Mouse (Mus musculus): ENCODE data around the gene Spag9. TPM values are rescaled to one million over a fixed set of nuclear protein-coding genes. Genes with fewer than 3 reads are reported as not detected.

The Spag9 gene
- polyA plus RNA-seq, 1 experiment from 2014 or later = 29.7 TPM

DNA sequence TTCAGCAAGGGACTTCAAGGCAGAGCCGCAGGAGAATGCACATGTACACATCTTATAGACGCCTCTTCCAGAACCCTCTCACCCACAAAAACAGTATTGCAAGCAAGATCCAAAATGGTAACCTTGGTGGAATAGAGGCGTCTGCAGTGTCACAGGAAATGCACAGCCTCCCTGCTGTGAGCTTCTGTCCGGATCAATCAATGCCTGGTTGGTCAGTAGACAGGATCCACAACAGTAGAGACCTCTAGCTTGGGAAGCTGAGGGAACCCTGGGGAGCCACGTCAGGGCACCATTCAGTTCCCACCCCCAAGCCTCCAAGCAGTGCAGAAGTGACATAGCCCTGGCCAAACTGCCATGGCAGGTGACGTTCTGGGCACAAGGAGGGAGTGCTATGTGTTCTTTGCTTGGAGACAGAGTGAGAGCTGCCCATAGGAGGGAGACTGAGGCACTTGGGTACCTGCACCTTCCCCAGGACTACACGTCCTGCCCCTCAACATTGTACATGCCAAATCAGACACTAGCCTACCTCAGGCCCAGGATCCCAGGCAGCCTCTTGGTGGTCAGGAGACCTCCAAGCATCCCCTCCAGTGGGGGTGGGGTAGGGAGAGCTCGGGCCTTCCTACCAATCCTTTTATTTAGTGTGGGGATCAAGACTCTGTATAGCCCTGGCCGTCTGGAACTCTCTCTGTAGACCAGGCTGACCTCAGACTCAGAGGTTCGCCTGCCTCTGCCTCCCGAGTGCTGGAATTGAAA is 151.0 kb downstream of the Spag9 start:
- peaks cover 25% of the 10 kb centered on the region for H3K27me3 ChIP-seq (replicated peaks)
- H3K9ac ChIP-seq = no peak overlapping the region
- no peaks in the 10 kb centered on the region for H3K9me3 ChIP-seq
- no peaks in the 10 kb centered on the region for H3K36me3 ChIP-seq
- H3K4me1 ChIP-seq = peaks cover 29% of the 10 kb centered on the region
- no peak overlapping the region for H3K4me3 ChIP-seq
- no peak for ATAC-seq (ENCODE audit: extremely low read depth, insufficient number of reproducible peaks, low FRiP score, low TSS enrichment)
- 74% methylated on average over 11 of the region's 11 CpGs for WGBS
- H3K27ac ChIP-seq (replicated peaks) = no peak overlapping the region
- no peak overlapping the region for H3K4me2 ChIP-seq

DNA sequence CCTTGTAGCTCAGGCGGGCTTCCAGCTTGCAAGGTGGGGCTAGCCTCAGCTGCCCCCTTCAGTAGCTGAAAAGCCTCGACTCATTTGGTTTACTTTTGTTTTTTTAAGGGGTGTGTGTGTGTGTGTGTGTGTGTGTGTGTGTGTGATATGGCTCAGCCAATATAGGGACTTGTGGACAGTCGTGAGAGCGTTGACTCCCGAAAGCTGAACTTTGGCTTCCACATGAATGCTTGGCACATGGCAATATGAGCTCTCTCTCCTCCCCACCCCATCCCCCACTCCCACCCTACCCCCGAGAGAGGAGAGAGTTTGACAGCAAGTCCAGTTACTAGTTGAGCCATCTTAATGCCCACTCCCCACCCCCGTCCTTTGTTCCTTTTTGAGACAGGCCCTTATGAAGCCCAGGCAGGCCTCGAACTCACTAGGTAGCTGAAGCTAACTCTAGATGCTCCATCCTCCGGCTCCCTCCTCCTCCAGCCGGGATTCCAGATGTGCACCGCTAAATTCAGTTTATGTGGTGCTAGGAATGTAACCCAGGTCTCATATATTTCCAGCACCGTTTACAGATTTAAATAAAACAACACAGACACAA is 152.3 kb downstream of the Spag9 start:
- Histone ChIP-seq H3K27ac (replicated peaks) (no peak overlapping the region), H3K4me2 (peak overlapping the region; percentile 91; the same call in 1 of the 2 replicates), H3K4me3 (no peak overlapping the region), H3K27me3 (replicated peaks) (peaks cover 25% of the 10 kb centered on the region), H3K9me3 (no peaks in the 10 kb centered on the region), H3K36me3 (no peaks in the 10 kb centered on the region), H3K4me1 (peaks cover 29% of the 10 kb centered on the region), H3K9ac (no peak overlapping the region)
- WGBS = 54% methylated on average over 12 of the region's 12 CpGs
- ATAC-seq (ENCODE audit: extremely low read depth, insufficient number of reproducible peaks, low FRiP score, low TSS enrichment) = no peak

DNA sequence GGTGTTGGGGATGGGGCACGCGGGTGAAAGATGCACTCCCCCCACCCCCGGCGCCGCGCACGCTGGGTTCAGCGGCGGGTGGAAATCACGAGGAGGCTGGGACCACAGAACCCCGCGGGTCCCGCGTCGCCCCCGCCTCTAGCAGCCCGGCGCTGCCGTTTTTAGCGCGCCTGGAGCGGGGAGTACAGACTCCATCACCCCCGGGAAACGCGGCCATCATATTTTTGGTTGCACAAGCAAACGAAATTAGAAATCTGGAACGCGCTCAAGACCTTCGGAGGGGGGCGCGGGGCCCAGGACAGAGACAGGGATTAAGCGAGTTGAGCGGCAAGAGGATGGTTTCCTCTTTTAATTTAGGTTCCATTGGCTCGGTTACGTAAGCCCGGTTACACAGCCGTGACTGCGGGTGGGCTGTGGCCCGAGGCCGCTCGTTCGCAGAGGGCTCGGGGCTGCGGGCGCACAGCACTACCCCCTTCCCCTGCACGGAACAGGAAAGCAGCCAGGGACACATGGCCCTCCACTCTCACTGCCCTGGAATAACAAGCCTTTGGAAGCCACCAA is 153.1 kb downstream of the Spag9 start:
- Histone ChIP-seq H3K4me2 (peak overlapping the region; percentile 91), H3K27me3 (replicated peaks) (peaks cover 25% of the 10 kb centered on the region), H3K4me3 (peak overlapping the region; percentile 56), H3K9ac (peak overlapping the region; percentile 82), H3K4me1 (peaks cover 29% of the 10 kb centered on the region), H3K27ac (replicated peaks) (0 out of 2 replicates have a peak overlapping the region, but pooled peaks have one; percentile 5), H3K36me3 (no peaks in the 10 kb centered on the region), H3K9me3 (no peaks in the 10 kb centered on the region)
- WGBS = 1% methylated on average over 46 of the region's 46 CpGs
- ATAC-seq (ENCODE audit: extremely low read depth, insufficient number of reproducible peaks, low FRiP score, low TSS enrichment) = no peak

- peak overlapping the region; percentile 56 for H3K4me3 ChIP-seq
- H3K4me2 ChIP-seq = peak overlapping the region; percentile 91
- ATAC-seq (ENCODE audit: extremely low read depth, insufficient number of reproducible peaks, low FRiP score, low TSS enrichment) = no peak
- 28% methylated on average over 16 of the region's 16 CpGs for WGBS
- H3K9ac ChIP-seq = peak overlapping the region; percentile 82
- H3K27ac ChIP-seq (replicated peaks) = 0 out of 2 replicates have a peak overlapping the region, but pooled peaks have one; percentile 5
- peaks cover 25% of the 10 kb centered on the region for H3K27me3 ChIP-seq (replicated peaks)
- H3K4me1 ChIP-seq = peaks cover 25% of the 10 kb centered on the region
- no peaks in the 10 kb centered on the region for H3K9me3 ChIP-seq
- no peaks in the 10 kb centered on the region for H3K36me3 ChIP-seq
Measured at GRCm38 (mm10) chr11:94149509-94150259, 153.8 kb downstream of the Spag9 start.

DNA sequence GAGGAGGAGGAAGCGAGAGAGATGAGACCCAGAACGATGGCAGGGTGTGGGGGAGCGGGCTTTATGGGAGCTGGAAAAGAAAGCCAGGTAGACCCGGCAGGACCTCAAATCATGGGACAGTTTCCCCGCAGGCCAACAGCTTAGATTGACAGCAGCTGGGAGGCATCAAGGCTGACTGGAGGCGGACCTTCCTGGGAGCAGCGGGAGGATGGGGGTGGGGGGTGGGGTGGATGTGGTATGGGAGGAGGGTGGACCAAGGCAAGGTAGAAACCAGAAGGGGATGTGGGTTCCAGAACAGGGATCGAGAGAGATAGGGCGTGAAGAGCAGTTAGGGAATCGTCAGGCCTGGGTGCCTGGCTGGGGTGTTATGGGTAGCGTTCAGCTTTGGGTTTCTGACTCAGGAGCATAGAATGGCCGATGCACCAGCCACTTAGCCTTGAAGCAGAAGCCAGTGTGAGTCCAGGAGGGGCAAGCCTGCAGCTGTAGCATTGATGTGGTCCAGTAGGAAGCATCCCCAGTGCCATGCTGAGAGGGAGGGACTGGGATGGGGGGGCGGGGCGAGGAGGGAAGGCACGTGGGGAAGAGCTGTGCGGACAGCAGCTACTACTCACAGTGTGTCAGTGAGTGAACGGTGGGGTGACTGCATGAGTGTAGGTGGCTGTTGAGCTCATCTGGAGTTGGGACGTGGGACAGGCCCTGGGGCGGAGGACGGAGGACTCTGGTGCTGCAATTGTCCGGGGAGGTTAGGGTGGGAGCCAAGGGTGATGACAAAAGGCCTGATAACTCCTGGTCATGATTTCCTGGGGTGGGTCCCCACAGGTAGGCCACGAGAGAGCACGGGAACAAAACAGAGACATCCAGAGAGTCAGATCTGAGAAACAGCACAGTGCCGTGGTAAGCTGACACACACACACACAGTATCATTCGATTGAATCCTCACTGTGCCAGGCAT is 154.9 kb downstream of the Spag9 start:
- Histone ChIP-seq H3K4me3 (0 out of 2 replicates have a peak overlapping the region, but pooled peaks have one; percentile 4), H3K27ac (replicated peaks) (no peak overlapping the region), H3K9ac (no peak overlapping the region), H3K36me3 (no peaks in the 10 kb centered on the region), H3K4me2 (peak overlapping the region; percentile 24), H3K4me1 (peaks cover 19% of the 10 kb centered on the region), H3K9me3 (no peaks in the 10 kb centered on the region), H3K27me3 (replicated peaks) (peaks cover 25% of the 10 kb centered on the region)
- peak; percentile 35; the same call in 1 of the 2 replicates for ATAC-seq (ENCODE audit: extremely low read depth, insufficient number of reproducible peaks, low FRiP score, low TSS enrichment)
- WGBS = 35% methylated on average over 25 of the region's 25 CpGs

GRCm38 (mm10) chr11:94154201-94154600 is 158.3 kb downstream of the Spag9 start:
- Histone ChIP-seq H3K36me3 (no peaks in the 10 kb centered on the region), H3K4me3 (no peak overlapping the region), H3K9ac (no peak overlapping the region), H3K4me2 (no peak overlapping the region), H3K4me1 (peaks cover 24% of the 10 kb centered on the region), H3K27me3 (replicated peaks) (peaks cover 14% of the 10 kb centered on the region), H3K9me3 (no peaks in the 10 kb centered on the region), H3K27ac (replicated peaks) (no peak overlapping the region)
- WGBS = 62% methylated on average over 3 of the region's 3 CpGs
- no peak for ATAC-seq (ENCODE audit: extremely low read depth, insufficient number of reproducible peaks, low FRiP score, low TSS enrichment)

GRCm38 (mm10) chr11:94158521-94158920 is 162.6 kb downstream of the Spag9 start:
- Histone ChIP-seq H3K4me1 (peaks cover 37% of the 10 kb centered on the region), H3K27me3 (replicated peaks) (no peaks in the 10 kb centered on the region), H3K4me2 (no peak overlapping the region), H3K9ac (no peak overlapping the region), H3K4me3 (no peak overlapping the region), H3K27ac (replicated peaks) (no peak overlapping the region; the same call in 1 of the 2 replicates), H3K36me3 (no peaks in the 10 kb centered on the region), H3K9me3 (no peaks in the 10 kb centered on the region)
- ATAC-seq (ENCODE audit: extremely low read depth, insufficient number of reproducible peaks, low FRiP score, low TSS enrichment) = no peak
- 51% methylated on average over 14 of the region's 14 CpGs for WGBS

DNA sequence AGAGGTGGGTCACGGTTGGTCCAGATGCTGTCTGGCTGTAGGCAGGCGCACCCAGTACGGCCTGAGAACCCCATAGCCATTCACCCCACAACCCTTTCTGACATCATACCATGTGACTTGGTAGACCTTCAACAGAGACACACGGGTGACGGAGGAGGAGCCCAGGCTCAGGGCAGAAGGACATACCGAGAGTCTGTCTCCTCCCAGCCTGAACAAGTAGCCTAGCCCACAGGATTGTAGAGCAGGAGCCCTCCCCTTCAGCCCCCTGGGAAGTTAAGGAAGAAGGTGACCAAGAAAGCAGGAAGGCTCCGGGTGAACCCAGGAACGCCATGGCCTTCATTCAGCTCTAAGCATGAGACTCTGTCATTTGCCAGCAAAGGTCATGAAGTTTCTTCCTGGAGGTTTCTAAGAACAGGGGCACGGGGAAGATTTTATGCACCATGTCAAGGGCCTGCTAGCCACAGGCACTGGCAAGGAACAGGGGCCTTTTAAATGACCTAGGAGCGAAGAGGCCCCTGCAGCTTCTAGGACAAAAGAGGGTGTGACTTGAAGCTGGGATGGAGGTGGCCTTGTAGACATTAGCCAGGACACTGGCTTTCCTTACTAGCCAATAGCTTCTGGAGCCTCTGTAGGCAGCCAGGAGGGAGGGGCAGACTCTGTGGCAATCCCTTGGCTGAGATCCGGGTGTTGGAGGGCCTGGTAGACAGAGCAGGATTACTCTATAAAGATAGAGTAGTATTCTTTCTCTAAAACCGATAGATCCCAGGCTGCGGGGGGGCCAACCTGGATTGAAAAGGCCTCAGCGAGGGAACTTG is 163.4 kb downstream of the Spag9 start:
- Histone ChIP-seq H3K4me3 (no peak overlapping the region), H3K4me1 (peaks cover 37% of the 10 kb centered on the region), H3K9ac (peak overlapping the region; percentile 47), H3K36me3 (no peaks in the 10 kb centered on the region), H3K9me3 (no peaks in the 10 kb centered on the region), H3K27me3 (replicated peaks) (no peaks in the 10 kb centered on the region), H3K4me2 (no peak overlapping the region), H3K27ac (replicated peaks) (peak overlapping the region; percentile 85)
- 56% methylated on average over 14 of the region's 14 CpGs for WGBS
- ATAC-seq (ENCODE audit: extremely low read depth, insufficient number of reproducible peaks, low FRiP score, low TSS enrichment) = no peak

GRCm38 (mm10) chr11:94159911-94160415 is 164.1 kb downstream of the Spag9 start:
- WGBS = 46% methylated on average over 7 of the region's 7 CpGs
- Histone ChIP-seq H3K4me3 (peak overlapping the region; percentile 35; the same call in 1 of the 2 replicates), H3K4me1 (peaks cover 37% of the 10 kb centered on the region), H3K4me2 (peak overlapping the region; percentile 65), H3K9ac (peak overlapping the region; percentile 47; the same call in 1 of the 2 replicates), H3K27me3 (replicated peaks) (no peaks in the 10 kb centered on the region), H3K36me3 (no peaks in the 10 kb centered on the region), H3K27ac (replicated peaks) (peak overlapping the region; percentile 85), H3K9me3 (no peaks in the 10 kb centered on the region)
- no peak for ATAC-seq (ENCODE audit: extremely low read depth, insufficient number of reproducible peaks, low FRiP score, low TSS enrichment)

Data from heart, embryonic 13.5 days (tissue).